Mouse (Mus musculus) splenic B cell, adult 2 months (primary cell): ENCODE results near the gene Lypd6.

Experiments
- DNase-seq: peaks from one replicate; pipeline ENCODE4 v3.0.0-alpha.2; 2011; ENCODE audit warnings: low read depth, low spot score
- H3K27me3 ChIP-seq: 2 replicates; pipeline ENCODE4 v1.6.1; 2012; ENCODE audit warnings: mild to moderate bottlenecking, low read length, moderate library complexity, mixed read lengths; ENCODE audit not compliant: control insufficient read depth, poor library complexity, insufficient read depth, severe bottlenecking
- H3K36me3 ChIP-seq: 2 replicates; pipeline ENCODE4 v1.6.1; 2012; ENCODE audit warnings: mild to moderate bottlenecking, low read length, moderate library complexity, mixed read lengths; ENCODE audit not compliant: control insufficient read depth, poor library complexity, insufficient read depth, severe bottlenecking

The Lypd6 gene

GRCm38 (mm10) chr2:50128322-50129277 lies 62.4 kb downstream of the Lypd6 start:
- DNase-seq: no peak
- Histone ChIP-seq H3K36me3 (no peaks in the 10 kb centered on the region), H3K27me3 (no peaks in the 10 kb centered on the region)

GRCm38 (mm10) chr2:50130674-50131073 lies 64.4 kb downstream of the Lypd6 start:
- H3K36me3 ChIP-seq: no peaks in the 10 kb centered on the region
- no peak for DNase-seq
- no peaks in the 10 kb centered on the region for H3K27me3 ChIP-seq

GRCm38 (mm10) chr2:50143672-50144071 lies 77.4 kb downstream of the Lypd6 start:
- Histone ChIP-seq H3K27me3 (no peaks in the 10 kb centered on the region), H3K36me3 (no peaks in the 10 kb centered on the region)
- no peak for DNase-seq

GRCm38 (mm10) chr2:50147308-50147707 lies 81.1 kb downstream of the Lypd6 start:
- H3K27me3 ChIP-seq: no peaks in the 10 kb centered on the region
- DNase-seq: no peak

GRCm38 (mm10) chr2:50149257-50150202 lies 83.3 kb downstream of the Lypd6 start:
- no peaks in the 10 kb centered on the region for H3K27me3 ChIP-seq
- H3K36me3 ChIP-seq: no peaks in the 10 kb centered on the region
- no peak for DNase-seq

More at GRCm38 (mm10) chr2:50147308-50147707, 81.1 kb downstream of the Lypd6 start:
- H3K36me3 ChIP-seq: no peaks in the 10 kb centered on the region

- Histone ChIP-seq H3K36me3 (no peaks in the 10 kb centered on the region), H3K27me3 (no peaks in the 10 kb centered on the region)
- DNase-seq: no peak
These were observed 84.0 kb downstream of the Lypd6 start for GRCm38 (mm10) chr2:50150203-50150590.

- H3K27me3 ChIP-seq: no peaks in the 10 kb centered on the region
- H3K36me3 ChIP-seq: no peaks in the 10 kb centered on the region
- DNase-seq: no peak
These were observed 84.6 kb downstream of the Lypd6 start for GRCm38 (mm10) chr2:50150816-50151215.

GRCm38 (mm10) chr2:50151401-50151800 lies 85.2 kb downstream of the Lypd6 start:
- Histone ChIP-seq H3K36me3 (no peaks in the 10 kb centered on the region), H3K27me3 (no peaks in the 10 kb centered on the region)
- DNase-seq: no peak

GRCm38 (mm10) chr2:50151879-50152278 lies 85.7 kb downstream of the Lypd6 start:
- H3K27me3 ChIP-seq: no peaks in the 10 kb centered on the region
- DNase-seq: no peak
- H3K36me3 ChIP-seq: no peaks in the 10 kb centered on the region

GRCm38 (mm10) chr2:50156009-50156408 lies 89.8 kb downstream of the Lypd6 start:
- Histone ChIP-seq H3K36me3 (no peaks in the 10 kb centered on the region), H3K27me3 (no peaks in the 10 kb centered on the region)
- DNase-seq: no peak

GRCm38 (mm10) chr2:50160069-50160468 lies 93.8 kb downstream of the Lypd6 start:
- DNase-seq: no peak
- Histone ChIP-seq H3K36me3 (no peaks in the 10 kb centered on the region), H3K27me3 (no peaks in the 10 kb centered on the region)

- Histone ChIP-seq H3K27me3 (no peaks in the 10 kb centered on the region), H3K36me3 (no peaks in the 10 kb centered on the region)
- no peak for DNase-seq
These were observed 97.4 kb downstream of the Lypd6 start for GRCm38 (mm10) chr2:50163608-50164007.

GRCm38 (mm10) chr2:50165277-50165676 lies 99.0 kb downstream of the Lypd6 start:
- DNase-seq: no peak
- no peaks in the 10 kb centered on the region for H3K36me3 ChIP-seq
- H3K27me3 ChIP-seq: no peaks in the 10 kb centered on the region

GRCm38 (mm10) chr2:50166082-50166481 lies 99.9 kb downstream of the Lypd6 start:
- Histone ChIP-seq H3K27me3 (no peaks in the 10 kb centered on the region), H3K36me3 (no peaks in the 10 kb centered on the region)
- no peak for DNase-seq
